Mouse (Mus musculus) kidney, adult 8-10 months (tissue): ENCODE results near the gene Klk8.

Experiments
- DNase-seq, 2 experiments: peaks; one replicate each; pipeline ENCODE4 v3.0.0; 2022

Klk8 gene

GRCm38 (mm10) chr7:43797333-43797769 is at the start of gene Klk8:
Gene Klk8, plus strand, starts transcription at chr7:43797577.
- DNase-seq: no peak

DNA sequence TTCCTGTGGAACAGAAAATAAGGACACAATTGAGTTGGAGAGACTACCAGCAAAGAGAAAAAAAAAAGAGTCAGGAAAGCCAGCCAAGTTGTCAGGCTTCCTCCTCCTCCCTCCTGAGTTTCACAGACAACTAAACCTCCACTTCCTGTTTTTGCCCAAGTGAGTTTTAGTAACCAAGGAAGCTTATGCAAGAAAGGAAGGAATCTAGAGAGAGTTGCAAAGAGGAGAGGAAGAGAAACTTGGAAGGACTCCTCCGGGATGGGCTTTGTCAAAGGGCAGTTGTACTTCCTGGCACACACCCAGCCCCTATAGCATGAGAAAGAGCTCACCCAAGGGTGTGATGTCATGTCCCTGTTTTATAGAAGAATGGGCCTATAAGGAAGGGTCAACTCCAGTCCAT is 49.6 kb upstream of the Klk8 start:
- DNase-seq: peak; percentile 5 to 8

DNA sequence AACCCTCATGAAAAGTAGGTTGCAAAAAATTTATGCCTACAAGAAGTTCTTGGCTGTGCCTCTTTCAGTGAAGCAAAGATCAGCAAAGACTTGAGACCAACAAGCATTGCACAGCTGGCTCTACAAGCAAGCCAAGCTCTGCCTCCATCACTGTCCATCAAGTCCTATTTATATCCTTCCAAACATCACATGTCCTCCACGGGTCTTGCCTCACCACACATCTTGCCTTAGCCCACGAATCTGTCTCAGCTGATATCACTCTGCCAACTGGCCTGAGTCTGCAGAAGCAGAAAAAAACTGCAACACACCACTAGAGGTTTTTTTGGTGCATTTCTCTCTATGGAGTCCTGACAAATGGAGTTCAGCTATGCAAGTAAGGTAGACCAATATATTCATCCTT is 44.6 kb upstream of the Klk8 start:
- no peak for DNase-seq

DNA sequence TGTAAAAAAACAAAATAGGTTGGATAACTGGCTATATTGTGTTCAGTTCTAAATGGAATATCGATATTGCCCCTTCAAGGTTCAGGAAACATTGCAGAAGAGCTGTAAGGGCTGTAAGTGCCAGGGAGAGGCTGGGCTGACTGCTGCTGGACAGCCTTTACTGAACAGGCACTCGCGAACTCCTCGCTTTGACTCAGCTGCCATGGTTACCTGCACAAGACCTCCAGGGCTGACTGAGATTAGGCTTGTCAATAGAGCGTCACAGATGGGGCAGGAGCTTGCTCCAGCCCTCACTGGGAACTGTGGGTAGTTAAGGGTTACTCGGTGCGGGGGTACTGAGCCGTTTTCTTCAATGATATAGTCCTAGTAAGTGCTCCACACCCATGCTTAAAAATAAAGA is 30.9 kb upstream of the Klk8 start:
- no peak for DNase-seq

- DNase-seq: no peak
Observed at GRCm38 (mm10) chr7:43768597-43768996, 28.8 kb upstream of the Klk8 start, which contains the start of gene Klk12. Gene Klk12, plus strand, starts transcription at chr7:43768897.

DNA sequence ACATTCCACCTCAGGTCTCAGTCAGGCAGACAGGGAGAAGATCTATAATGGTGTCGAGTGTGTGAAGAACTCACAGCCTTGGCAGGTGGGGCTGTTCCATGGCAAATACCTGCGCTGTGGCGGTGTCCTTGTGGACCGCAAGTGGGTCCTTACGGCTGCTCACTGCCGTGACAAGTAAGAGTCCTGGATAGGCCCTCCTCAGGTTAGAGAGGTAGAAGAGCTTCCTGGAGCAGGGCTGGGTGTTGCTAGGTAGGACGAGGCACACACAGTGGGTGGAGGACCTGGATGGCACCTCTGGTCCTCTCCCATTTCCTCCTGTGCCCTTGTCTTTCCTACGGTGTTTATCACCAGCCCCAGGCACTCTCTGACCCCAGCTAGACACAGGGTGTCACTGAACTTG is 27.7 kb upstream of the Klk8 start:
- no peak for DNase-seq

- no peak for DNase-seq
Observed at GRCm38 (mm10) chr7:43770701-43771100, 26.7 kb upstream of the Klk8 start.

DNA sequence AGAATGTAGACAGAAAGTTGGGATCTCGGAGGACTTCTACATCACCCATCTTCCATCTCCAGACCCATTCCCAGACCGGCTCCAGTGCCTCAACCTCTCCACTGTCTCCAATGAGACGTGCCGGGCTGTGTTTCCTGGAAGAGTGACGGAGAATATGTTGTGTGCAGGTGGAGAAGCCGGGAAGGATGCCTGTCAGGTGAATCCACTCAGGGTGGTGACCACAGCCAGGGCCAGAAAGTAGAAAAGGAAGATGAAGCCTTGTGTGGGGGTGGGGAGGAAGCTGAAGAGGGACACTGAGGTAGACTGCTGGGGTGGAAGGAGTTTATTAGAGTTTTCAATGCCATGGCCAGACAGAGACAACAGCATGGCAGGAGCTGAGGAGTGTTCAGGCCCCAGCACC is 25.5 kb upstream of the Klk8 start:
- no peak for DNase-seq

DNA sequence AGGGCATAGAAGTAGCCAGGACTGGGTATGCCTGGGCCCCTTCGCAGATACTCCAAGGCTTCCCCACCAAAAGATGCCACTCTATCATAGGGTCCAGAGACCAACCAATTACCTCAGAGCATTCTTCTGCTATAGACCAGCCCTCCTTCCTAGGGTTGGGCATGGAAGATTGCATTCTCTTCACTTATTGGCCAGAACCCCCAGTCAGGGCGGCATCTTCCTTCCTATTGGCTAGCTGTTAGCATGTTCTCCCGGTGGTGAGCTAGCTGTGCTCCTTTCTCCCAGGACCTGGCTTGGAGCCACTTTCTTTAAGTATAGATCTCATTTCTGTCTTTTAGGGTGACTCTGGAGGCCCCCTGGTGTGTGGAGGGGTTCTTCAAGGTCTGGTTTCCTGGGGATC is 24.5 kb upstream of the Klk8 start:
- no peak for DNase-seq

GRCm38 (mm10) chr7:43774364-43774763 is 23.0 kb upstream of the Klk8 start, which contains the start of gene Klk11:
Gene Klk11, plus strand, starts transcription at chr7:43774604.
- no peak for DNase-seq

DNA sequence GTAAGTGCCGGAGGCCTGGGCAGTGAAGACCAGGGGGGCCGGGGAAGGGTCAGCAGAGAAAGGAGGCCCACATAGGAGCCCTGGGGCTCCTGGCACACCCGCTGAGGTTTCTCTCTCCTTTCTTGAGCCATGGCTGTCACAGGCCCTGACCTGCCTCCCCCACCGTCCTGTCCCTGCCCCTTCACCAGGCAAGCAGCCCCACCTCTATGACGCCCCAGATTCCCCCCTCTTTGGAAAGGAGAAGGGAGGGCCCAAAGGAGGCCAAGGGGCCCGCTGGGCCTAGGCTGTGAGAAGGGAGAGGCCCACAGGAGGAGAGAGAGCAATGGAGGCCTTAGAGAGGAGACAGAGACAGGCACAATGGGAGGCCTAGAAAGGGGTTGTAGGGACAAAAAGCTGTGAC is 22.6 kb upstream of the Klk8 start:
- no peak for DNase-seq

- no peak for DNase-seq
Observed at GRCm38 (mm10) chr7:43775311-43776057, 21.9 kb upstream of the Klk8 start.

DNA sequence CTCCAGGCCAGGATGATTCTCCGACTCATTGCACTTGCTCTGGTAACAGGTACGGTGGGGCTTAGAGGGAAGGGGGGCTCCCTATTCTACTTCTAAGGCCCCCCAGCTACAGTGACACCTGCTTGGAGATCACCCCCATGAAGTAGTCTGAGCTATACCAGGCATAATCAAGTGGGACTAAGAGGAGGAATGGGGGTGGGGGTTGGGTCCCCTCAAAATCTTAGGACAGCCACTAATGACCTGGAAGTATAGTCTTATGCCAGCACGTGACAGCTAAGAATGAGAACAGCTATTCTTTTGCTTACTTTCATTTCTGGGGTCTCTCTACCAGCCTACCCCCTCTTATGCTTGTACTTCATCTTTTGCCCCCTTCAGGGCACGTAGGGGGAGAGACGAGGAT is 20.9 kb upstream of the Klk8 start:
- no peak for DNase-seq

- DNase-seq: no peak
Observed at GRCm38 (mm10) chr7:43777423-43777822, 20.0 kb upstream of the Klk8 start.

GRCm38 (mm10) chr7:43778176-43778970 is 19.0 kb upstream of the Klk8 start:
- no peak for DNase-seq

DNA sequence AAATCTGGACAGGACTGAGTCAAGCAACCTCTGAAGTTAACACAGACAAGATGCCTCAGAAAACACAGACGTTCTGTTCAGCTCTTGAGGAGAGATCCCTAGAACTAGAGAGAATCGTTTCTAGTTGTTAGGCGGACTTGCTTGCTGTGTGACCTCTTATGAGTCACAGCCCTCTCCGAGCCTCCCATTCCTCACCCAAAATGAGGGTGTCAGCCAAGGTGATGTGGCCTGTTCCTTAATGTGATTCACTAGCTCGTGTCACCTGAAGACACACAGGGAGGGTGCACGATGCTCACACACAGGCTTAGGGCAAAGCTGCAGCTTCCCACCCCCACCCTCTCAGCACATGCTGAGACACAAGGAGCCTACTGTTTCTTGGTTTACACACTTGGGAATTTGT is 17.1 kb upstream of the Klk8 start:
- no peak for DNase-seq

DNA sequence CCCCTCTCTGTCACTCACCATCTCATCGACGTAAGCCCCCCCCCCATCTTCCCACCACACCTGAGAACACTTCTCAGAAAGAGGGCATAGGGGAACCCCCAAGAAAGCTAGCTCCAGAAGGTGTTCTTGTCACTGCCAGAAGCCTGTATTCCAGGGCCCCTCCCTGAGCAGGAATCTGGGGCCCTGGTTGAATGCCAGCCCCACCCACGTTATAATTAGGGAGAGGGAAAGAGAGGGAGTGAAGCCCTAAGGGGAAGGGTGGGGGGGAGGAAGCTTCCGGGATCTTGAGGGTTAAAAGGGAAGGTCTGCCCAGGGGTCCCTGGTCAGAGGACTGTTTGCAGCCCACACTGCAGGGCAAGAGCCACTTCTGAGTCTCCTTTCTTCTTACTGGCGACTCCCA is 16.6 kb upstream of the Klk8 start, which contains the start of gene Klk10:
Klk10 (plus strand) TSS at position 290 of the 400 bp plus-strand sequence.
- DNase-seq: no peak

DNA sequence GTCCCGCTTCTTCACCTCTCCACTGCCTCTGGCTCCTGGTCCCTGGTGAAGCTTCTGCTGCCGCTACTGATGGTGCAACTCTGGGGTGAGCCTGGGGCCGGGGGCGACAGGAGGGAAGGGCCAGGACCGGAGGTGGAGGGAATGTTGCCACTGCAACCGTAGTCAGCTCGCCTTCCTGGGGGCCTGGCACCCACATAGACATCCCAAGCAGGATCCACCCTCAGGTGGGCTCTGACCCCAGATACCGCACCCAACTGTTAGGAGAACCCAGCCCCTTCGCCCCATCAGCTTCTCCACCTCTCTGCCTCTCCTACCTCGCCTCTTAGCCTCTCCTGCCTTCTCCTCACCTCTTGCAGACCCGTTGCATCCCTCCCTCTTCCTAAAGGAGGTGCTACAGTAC is 15.8 kb upstream of the Klk8 start:
- no peak for DNase-seq

DNA sequence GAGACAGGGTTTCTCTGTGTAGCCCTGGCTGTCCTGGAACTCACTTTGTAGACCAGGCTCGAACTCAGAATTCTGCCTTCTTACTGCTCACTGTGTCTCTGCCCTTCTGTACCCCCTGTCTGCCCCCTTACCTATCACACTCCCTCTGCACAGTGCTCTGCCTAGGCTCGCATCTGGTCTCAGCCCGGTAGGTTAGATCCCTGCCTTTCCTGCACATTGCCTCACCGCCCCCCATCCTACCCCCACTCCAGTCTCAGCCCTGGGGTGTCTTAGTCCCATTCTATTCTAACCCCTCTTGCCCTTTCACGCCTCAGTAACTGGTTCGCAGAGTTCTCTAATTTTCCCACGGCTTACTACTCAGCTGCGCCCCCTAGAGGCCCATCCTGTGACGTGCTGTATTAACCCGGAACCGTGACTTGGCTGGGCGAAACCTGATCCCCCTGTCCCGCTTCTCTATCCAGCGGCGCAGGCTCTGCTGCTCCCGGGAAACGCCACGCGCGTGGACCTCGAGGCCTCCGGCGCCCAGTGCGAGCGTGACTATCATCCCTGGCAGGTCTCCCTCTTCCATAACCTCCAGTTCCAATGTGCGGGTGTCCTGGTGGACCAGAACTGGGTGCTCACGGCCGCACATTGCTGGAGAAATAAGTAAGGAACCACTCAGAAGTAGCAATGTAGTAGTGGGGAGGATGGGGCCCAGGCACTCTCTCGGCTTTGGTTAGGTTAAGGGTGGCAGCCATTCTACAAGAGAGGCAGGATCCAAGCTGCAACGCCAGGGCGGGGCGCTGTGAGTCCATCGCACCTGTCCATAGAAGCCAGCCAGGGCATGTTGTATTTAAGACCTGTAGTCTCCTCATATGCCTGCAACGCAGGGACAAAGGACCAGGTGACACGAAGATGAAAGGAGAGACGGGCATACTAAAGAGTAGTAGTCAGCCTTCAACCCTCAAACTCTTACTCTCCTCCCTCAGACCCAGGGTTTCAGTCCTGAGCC is 14.8 kb upstream of the Klk8 start:
- peak; percentile 55 to 80 for DNase-seq

- DNase-seq: peak in 1 of 2 experiments; percentile 17
Observed at GRCm38 (mm10) chr7:43785286-43785685, 12.1 kb upstream of the Klk8 start.

DNA sequence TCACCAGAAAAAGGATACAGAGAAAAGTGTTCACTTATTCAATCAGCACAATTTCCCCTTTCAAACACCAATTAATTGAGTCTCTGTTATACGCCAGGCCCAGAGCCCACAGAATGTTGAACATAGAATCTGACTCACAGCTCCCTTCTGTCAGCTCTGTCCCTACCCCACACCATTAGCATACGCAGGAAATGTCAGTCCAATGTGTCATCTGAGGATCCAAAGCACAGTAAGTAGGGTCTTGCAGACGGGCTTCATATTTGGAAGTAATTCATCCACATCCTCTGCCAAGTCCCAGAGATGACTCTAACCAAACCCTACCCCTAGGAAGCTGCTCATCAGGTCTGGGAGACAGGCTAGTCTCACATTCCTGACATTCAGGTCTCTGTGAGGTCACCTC is 9.3 kb upstream of the Klk8 start:
- no peak for DNase-seq

GRCm38 (mm10) chr7:43789295-43789694 is 8.1 kb upstream of the Klk8 start:
- DNase-seq: no peak

GRCm38 (mm10) chr7:43791591-43791990 is 5.8 kb upstream of the Klk8 start, which contains the start of gene Klk9:
Gene Klk9, plus strand, starts transcription at chr7:43791891.
- DNase-seq: no peak
